Mouse (Mus musculus): ENCODE results near the gene Armh4.

DNA sequence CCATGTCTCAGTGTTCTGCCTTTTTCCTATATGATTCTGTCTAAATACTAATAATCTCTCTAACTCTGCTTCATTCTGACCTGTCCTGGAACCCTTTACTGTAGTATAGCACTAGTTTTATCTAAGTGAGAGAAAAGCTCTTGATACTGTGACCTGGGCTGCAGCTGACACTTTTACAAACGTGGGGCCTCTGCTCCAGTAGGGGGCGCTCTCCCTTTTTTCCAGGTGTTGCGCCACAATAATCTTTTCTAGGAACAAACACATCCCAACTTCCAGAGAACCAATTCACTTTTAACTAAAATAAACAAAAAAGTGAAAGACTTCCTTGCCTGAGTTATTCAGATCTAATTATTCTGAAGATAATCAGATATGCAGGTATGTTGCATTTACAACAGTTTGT is 72.2 kb downstream of the Armh4 start:
- TF ChIP-seq CTCF (IDR thresholded peaks at IDR 0.05; ENCODE audit: borderline replicate concordance, insufficient read depth, low read length), result no peak
- no peak for TF ChIP-seq POLR2A (IDR thresholded peaks at IDR 0.05; ENCODE audit: low read depth, low read length)

All from embryonic fibroblast, embryonic 13.5 days (primary cell).